Mouse (Mus musculus) C2C12 (cell line): ENCODE data around the gene Sirt7. TPM values are rescaled to one million over a fixed set of nuclear protein-coding genes. Genes with fewer than 3 reads are reported as not detected.

Source experiments
- H3K27me3 ChIP-seq: one replicate; pipeline ENCODE4 v1.6.1; 2011; ENCODE audit not compliant: control insufficient read depth, insufficient read depth, insufficient read length
- H3K36me3 ChIP-seq: one replicate; pipeline ENCODE4 v1.6.1; 2011; ENCODE audit not compliant: control insufficient read depth, insufficient read depth
- H3K4me3 ChIP-seq: one replicate; pipeline ENCODE4 v1.5.1; 2011; ENCODE audit warnings: mild to moderate bottlenecking, control low read depth; ENCODE audit not compliant: poor library complexity, insufficient read depth, severe bottlenecking
- H3K79me2 ChIP-seq: one replicate; pipeline ENCODE4 v1.6.1; 2011; ENCODE audit not compliant: control insufficient read depth, insufficient read depth
- H3K79me3 ChIP-seq: one replicate; pipeline ENCODE4 v1.6.1; 2011; ENCODE audit warnings: low read depth, control low read depth
- H3ac ChIP-seq: one replicate; pipeline ENCODE3; 2011; ENCODE audit warnings: low read depth; ENCODE audit not compliant: control insufficient read depth, insufficient read length
- CEBPB ChIP-seq: IDR thresholded peaks from one replicate; pipeline ENCODE4 v1.6.1; 2011; ENCODE audit warnings: low read depth, mild to moderate bottlenecking, control low read depth, moderate library complexity
- CTCF ChIP-seq: IDR thresholded peaks from one replicate; pipeline ENCODE4 v1.5.1; 2011; ENCODE audit not compliant: control insufficient read depth, insufficient read depth, insufficient read length
- FOSL1 ChIP-seq: IDR thresholded peaks from one replicate; pipeline ENCODE4 v1.8.0; 2011; ENCODE audit warnings: mild to moderate bottlenecking, low read length; ENCODE audit not compliant: poor library complexity, insufficient read depth, severe bottlenecking
- MAX ChIP-seq: IDR thresholded peaks from one replicate; pipeline ENCODE4 v1.6.1; 2011; ENCODE audit warnings: mild to moderate bottlenecking, control low read depth
- MYOD1 ChIP-seq: IDR thresholded peaks from one replicate; pipeline ENCODE4 v1.6.1; 2011; ENCODE audit warnings: low read depth; ENCODE audit not compliant: control insufficient read depth, insufficient read length
- MYOG ChIP-seq: IDR thresholded peaks from one replicate; pipeline ENCODE4 v1.6.1; 2011; ENCODE audit not compliant: control insufficient read depth, insufficient read length; ENCODE audit errors: extremely low read depth
- USF1 ChIP-seq: IDR thresholded peaks from one replicate; pipeline ENCODE4 v1.6.1; 2011; ENCODE audit warnings: low read depth, mild to moderate bottlenecking, control low read depth, moderate library complexity
- polyA plus RNA-seq: library from polyadenylated mRNA; unstranded; fragments of >200 nt; fragmentation: generic; extraction: Trizol; gene quantifications from one replicate; pipeline ENCODE4 v1.2.1, GENCODE M21; 2012; ENCODE audit warnings: missing spikeins

Gene Sirt7
- polyA plus RNA-seq, 1 experiment: 21.9 TPM

DNA sequence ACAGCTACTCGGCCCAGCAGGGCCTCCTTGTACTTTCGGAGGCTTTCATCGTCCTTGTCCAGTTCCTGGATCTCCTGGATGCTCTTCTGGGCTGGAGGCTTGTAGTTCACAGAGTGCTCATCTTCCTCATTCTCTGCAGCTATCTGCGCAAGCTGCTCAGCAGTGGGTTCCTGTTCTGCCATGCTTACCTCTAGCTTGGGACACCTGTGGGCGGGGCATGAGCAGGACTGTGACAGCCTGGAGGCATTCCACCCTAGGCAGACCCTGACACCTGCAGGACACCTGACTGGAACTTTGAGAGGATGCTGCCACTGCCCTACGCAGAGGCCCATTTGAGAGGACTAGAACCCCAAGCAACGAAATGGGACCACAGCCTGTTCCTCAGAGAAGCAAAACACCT lies 44.9 kb downstream of the Sirt7 start:
- H3K79me3 ChIP-seq: peaks cover 24% of the 10 kb centered on the region
- H3K27me3 ChIP-seq: no peaks in the 10 kb centered on the region
- H3K36me3 ChIP-seq: peaks cover 65% of the 10 kb centered on the region
- peak overlapping the region; percentile 69 for H3ac ChIP-seq
- H3K79me2 ChIP-seq: peaks cover 45% of the 10 kb centered on the region
- TF ChIP-seq MYOG: no peak
- no peak for TF ChIP-seq MAX
- TF ChIP-seq USF1: no peak
- peak overlapping the region; percentile 97 for H3K4me3 ChIP-seq

DNA sequence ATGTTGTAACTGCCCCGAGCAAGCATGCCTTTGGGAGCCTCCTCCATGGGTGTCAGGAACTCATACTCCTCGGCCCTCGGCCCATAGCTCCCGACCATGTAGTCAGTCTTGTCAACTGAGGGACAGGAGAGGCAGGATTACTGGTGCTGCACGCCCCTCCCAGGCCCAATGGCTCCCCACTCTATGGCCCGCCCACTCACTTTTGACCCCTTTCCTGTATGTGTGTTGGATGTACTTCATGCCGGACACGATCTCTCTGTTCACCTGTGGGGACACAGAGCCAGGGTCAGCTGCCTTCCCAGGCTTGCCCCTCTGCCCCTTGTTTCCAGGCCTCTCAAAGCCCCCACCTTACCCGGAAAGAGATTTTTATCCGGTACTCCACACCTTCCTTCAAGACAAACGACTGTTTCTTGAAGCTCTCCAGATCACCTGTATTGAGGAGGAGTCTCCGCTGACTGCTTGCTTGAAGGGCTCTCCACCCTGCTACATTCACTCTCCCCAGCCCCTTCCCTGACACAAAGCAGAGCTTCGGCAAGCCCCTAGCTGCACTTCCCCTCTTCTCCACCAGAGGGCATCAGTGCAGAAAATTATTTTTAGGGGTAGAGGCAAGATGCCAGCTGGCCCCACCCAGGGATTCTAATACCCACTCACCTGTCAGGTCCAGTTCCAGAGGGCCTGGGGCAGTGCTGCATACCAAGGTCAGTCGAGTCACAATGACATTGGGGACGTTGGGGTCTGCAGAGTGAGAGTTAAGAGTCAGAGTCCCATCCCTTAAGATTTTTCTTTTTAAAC lies 45.5 kb downstream of the Sirt7 start:
- H3K36me3 ChIP-seq: peaks cover 61% of the 10 kb centered on the region
- H3K4me3 ChIP-seq: peak overlapping the region; percentile 97
- H3ac ChIP-seq: peak overlapping the region; percentile 55
- peaks cover 24% of the 10 kb centered on the region for H3K79me3 ChIP-seq
- H3K79me2 ChIP-seq: peaks cover 49% of the 10 kb centered on the region
- no peak for TF ChIP-seq MAX
- peak; percentile 48 for TF ChIP-seq CTCF
- H3K27me3 ChIP-seq: no peaks in the 10 kb centered on the region

DNA sequence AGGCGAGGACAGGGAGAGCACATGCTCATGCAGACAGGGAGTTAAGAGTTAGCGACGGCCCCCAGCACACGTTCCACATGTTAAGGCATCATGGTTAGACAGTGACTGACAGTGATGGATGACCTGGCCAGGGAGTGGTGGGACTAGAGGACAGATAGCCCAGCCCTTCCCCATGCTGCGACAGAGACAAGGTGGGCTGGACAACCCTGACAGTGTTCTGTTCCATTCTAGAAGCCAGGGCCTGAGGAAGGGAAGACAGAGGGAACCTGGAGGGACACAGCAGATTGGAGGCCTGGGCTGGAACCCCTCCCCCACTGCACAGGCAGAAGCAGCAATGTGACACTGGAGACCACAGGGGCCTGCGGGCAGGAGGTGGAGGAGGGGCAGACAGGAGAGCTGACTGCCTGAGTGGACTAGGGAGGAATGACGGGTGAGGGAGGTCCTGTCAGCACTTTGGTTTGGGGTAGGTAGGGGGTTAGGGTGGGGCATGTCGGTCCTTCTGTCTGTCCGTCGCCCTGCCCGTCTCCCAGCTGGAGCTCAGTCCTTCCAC lies 46.3 kb downstream of the Sirt7 start:
- Histone ChIP-seq H3K27me3 (no peaks in the 10 kb centered on the region), H3K79me3 (peaks cover 28% of the 10 kb centered on the region), H3ac (no peak overlapping the region), H3K79me2 (peaks cover 56% of the 10 kb centered on the region), H3K4me3 (no peak overlapping the region), H3K36me3 (peaks cover 53% of the 10 kb centered on the region)
- TF ChIP-seq CEBPB (no peak), FOSL1 (no peak), MYOG (no peak), USF1 (no peak), MYOD1 (no peak), CTCF (no peak), MAX (no peak)

DNA sequence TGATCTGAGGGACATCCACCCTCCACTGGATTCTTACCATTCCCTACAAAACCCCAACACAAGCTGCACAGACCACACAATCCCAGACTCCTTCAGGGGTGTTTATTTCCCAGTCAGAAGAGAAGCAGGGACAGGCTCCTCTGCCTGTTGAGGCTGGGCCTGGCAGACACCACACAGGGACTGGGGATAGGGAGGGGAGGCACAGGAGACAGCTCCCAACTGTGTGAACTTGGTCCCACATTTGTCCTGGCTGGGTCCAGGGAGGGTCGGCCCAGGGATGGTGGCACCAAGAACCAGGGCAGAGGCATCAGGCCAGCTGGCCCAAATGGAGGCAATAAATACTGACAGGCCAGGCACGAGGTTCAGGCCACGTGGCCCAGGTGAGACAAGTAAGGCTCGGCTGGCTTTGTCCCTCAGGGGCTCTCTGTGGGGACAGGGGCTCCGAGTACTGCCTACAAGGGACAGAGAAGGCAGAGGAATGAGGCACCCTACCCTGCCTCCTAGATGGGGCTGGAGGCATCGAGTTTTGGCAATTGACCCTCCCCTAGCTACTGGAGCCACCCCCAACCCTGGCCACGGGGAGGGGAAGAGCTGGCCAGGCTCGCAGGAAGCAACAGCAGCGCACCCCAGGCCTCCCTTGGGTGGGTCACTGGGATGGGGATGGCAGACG lies 46.9 kb downstream of the Sirt7 start:
- Histone ChIP-seq H3K4me3 (no peak overlapping the region), H3K36me3 (peaks cover 47% of the 10 kb centered on the region), H3K27me3 (no peaks in the 10 kb centered on the region), H3ac (no peak overlapping the region), H3K79me2 (peaks cover 61% of the 10 kb centered on the region), H3K79me3 (peaks cover 28% of the 10 kb centered on the region)
- TF ChIP-seq CEBPB: no peak
- no peak for TF ChIP-seq MAX
- TF ChIP-seq MYOD1: no peak
- TF ChIP-seq CTCF: no peak
- no peak for TF ChIP-seq MYOG

DNA sequence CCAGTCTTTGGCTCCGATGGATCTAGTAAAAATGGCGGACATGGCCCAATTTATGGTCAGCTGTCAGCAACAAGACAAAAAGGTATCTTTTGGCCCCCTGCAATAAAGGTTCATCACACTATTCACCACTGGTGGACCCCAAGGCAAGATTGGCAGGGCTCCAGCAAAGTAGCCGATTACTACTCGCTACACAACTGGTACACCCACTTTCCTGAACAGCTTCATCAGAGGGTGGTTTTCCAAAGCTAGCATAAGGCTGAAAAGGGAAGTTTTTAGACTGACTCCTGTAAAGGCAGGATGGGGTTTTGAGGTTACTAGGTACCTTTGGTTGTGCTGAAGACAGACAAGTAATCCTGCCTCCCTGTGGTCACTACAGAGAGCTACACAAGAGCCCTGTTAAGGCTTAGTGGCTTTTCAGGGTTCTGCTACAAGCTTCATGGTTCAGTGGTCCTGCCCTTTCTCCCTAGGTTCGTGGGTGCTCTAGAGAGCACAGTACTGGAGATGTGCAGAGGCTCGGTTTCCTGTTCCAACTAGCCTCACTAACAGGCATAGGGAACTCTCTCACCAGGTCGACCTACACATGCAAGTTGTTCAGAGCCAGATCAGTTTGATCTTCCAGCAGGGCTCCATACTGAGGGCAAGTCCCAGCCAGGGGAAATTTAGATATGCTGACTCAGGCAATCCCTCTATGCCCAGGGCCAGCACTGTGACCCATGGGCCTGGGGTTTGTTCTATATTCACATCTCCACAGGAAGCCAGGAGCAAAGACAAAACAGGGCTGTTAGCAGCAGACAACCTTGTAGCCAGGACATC lies 47.6 kb downstream of the Sirt7 start:
- peaks cover 28% of the 10 kb centered on the region for H3K79me3 ChIP-seq
- no peak overlapping the region for H3K4me3 ChIP-seq
- no peaks in the 10 kb centered on the region for H3K27me3 ChIP-seq

More for the DNA sequence above, 47.6 kb downstream of the Sirt7 start:
- no peak for TF ChIP-seq MAX
- H3ac ChIP-seq: no peak overlapping the region
- peaks cover 64% of the 10 kb centered on the region for H3K79me2 ChIP-seq
- peaks cover 42% of the 10 kb centered on the region for H3K36me3 ChIP-seq
